Mouse (Mus musculus) liver, embryonic 14.5 days (tissue): ENCODE results near the gene Med10.

Experiments
- CTCF ChIP-seq: IDR thresholded peaks from 2 replicates; pipeline ENCODE4 v1.5.1; 2016; ENCODE audit warnings: antibody characterized with exemption, low read depth, control low read depth
- EP300 ChIP-seq: IDR thresholded peaks from 2 replicates; pipeline ENCODE4 v1.6.1; 2016; ENCODE audit warnings: antibody characterized with exemption, low read depth

GRCm38 (mm10) chr13:69813870-69814269, 11.7 kb downstream of the Med10 start:
- TF ChIP-seq CTCF (no peak), EP300 (no peak)
